Mouse (Mus musculus) olfactory bulb, adult 2 months (tissue): ENCODE results near the gene Pgc.

Experiments
- CTCF ChIP-seq: fragments of 200-500 bp; IDR thresholded peaks from 2 replicates; pipeline ENCODE4 v1.5.1; 2012; ENCODE audit warnings: low read depth, mild to moderate bottlenecking, low read length, moderate library complexity; ENCODE audit not compliant: insufficient read depth
- POLR2A ChIP-seq: fragments of 200-500 bp; IDR thresholded peaks from 2 replicates; pipeline ENCODE4 v1.6.1; 2012; ENCODE audit warnings: mild to moderate bottlenecking, low read depth, low read length, moderate library complexity; ENCODE audit not compliant: insufficient read depth

DNA sequence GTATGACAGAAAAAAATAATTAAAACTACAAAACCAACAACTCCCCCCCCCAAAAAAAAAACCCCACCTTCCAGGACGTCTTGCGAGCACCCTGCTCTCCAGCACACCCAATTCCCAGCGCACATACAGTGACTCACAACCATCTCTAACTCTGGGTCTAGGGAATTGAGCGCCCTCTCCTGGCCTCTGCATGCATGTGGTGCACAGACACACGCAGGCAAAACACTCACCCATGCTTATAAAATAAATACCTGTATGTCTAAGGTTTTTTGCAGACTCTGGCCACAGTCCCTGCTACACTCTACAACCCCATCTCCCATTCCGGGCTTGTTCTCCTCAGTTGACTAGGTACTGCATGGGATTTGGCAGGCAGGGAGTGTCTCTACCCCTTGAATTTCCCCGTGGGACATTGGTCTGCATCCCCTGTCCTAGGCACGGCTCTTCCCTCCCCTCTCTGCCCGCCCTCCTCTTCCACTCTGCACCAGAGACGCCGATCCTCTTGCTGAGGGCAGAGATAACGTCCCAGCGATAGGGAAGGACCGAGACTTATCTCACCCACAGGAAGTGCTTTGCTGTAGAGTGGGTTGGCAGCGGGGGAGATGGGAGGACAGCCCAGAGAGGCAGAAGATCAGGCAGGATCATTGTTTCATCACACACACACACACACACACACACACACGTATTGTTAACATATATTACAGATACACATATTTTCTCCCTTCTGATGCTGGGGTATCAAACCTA is 16.5 kb downstream of the Pgc start:
- TF ChIP-seq POLR2A (no peak), CTCF (no peak)
